Mouse (Mus musculus) layer of hippocampus, postnatal 10 days (tissue): Measurements from ENCODE around the gene Gpr107. TPM values are rescaled to one million over a fixed set of nuclear protein-coding genes. Genes with fewer than 3 reads are reported as not detected.
"Not testable (repeated sequence)": the region's sequence is repeated elsewhere in the genome, so short reads cannot be mapped to it uniquely, and the experiment has no call there.

Experiments used
- DNase-seq, 2 experiments: peaks; one replicate each; pipeline ENCODE4 v3.0.0; 2021; ENCODE audit warnings: low spot score in 2 of 2
- total RNA-seq, 2 experiments: library from RNA; stranded (reverse); gene quantifications; 2 replicates each; pipeline ENCODE4 v1.2.3; 2021

Gpr107 gene
- total RNA-seq, 2 experiments from 2014 or later: 50.7 to 54.5 TPM

- no peak for DNase-seq
Observed at GRCm38 (mm10) chr2:31150762-31151161, 1.4 kb upstream of the Gpr107 start.

GRCm38 (mm10) chr2:31156846-31157245, 4.7 kb downstream of the Gpr107 start:
- DNase-seq: no peak

GRCm38 (mm10) chr2:31160147-31160920, 8.2 kb downstream of the Gpr107 start:
- no peak for DNase-seq

GRCm38 (mm10) chr2:31161620-31162019, 9.5 kb downstream of the Gpr107 start:
- DNase-seq: no peak

DNA sequence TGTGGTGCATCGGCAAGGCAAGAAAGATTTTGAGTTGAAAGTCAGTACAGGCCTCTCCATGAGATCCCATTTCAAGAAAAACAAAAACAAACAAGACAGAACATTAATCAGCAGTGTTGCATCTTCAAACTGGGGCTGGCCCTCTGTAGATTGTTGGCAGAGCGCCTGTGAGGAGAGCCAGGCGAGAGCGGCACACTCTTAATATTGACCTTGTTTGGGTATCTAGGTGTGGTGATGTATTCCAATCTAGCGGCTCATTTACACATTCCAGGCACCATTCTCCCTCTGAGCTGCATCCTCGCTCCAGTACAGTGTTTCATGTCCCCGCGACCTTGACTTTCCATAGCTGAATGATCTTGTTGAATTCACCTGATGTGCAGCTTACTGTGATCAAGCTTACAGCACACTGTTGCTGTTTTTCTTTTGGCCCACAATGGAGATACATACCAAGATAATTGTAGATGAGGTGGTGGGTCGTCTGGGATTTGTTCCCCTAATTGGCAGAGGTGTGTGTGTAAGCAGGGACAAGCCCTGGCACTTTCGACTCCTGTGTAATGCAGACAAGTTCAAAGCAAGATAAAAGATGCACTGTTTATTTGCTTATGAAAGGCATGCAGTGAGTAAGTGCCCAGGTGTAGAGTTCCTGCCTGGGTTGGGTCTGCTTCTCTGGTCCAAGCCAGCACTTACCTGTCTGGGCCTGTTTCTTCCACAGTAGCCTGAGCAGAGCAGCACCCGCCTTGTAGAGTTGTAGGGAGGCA, 11.4 kb downstream of the Gpr107 start:
- no peak for DNase-seq

GRCm38 (mm10) chr2:31164841-31165455, 12.8 kb downstream of the Gpr107 start:
- DNase-seq: no peak

DNA sequence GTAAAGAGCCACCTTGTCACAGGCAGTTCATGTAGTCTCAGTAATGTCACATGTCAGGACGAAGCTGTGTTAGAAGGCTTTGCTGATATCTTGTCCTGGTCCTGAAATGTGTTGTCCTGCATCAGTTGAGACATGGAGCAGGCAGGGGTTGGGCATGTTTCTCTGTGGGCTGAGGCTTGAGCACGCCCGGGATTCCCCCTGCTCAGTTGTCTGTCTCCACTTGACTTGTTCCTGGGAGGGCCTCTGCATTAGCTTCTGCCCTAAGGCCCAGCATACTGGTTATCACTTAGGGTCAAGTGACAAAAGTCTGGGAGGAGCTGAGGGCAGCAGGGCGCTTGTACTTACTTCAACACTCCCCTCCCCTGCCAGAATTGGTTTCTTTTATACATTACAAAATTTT, 13.4 kb downstream of the Gpr107 start:
- DNase-seq: no peak

DNA sequence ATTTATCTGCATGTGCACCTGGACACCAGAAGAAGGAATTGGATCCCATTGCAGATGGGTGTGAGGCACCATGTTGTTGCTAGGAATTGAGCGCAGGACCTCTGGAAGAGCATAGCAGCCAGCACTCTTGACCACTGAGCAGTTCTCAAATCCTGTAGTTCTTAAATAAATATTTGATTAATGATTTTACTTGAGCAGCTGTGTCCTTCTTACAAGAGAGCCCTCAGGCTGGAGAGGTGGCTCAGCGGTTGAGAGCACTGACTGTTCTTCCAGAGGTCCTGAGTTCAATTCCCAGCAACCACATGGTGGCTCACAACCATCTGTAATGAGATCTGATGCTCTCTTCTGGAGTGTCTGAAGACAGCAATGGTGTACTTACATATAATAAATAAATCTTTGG, 15.5 kb downstream of the Gpr107 start:
- not testable (repeated sequence) for DNase-seq

DNA sequence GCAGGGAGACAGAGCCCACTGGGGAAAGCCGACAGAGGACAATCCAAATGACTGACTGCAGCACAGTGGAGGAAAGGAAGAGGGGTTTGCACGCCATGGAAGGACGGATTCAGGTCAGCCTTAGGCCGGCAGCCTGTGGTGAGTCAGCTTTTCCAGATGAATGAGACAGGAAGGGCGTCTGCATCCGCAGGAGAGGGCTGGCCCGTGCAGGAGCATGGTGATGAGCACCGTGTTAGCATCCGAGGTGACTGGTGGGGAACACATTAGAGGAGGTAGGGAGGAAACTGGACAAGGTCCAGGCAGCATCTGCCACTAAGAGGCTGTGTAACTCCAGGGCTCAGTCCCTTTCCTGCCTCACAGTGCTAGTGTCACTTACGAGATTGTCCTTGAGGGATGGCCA, 16.9 kb downstream of the Gpr107 start:
- DNase-seq: no peak

GRCm38 (mm10) chr2:31170164-31170563, 18.0 kb downstream of the Gpr107 start:
- no peak for DNase-seq

DNA sequence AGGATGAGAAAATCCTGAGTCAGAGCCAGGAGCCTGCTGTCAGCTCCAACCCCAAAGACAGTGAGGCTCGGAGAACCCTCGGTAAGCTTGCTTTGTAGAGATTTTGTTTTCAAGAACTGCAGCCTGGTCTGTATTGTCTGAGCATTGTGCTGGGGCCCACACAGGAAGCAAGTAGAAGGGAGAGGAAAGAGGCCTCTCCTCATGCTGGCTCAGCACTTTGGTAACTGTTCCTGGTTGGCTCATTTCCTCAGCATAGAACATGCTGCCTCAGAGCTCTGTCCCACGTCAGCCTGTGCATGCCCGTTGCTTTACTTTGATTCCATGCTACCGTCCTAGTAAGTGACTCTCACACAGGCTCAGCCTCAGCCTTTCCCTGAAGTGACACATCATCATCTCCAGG, 19.9 kb downstream of the Gpr107 start:
- no peak for DNase-seq

- DNase-seq: no peak
Observed at GRCm38 (mm10) chr2:31172536-31172935, 20.4 kb downstream of the Gpr107 start.

- no peak for DNase-seq
Observed at GRCm38 (mm10) chr2:31173290-31173689, 21.2 kb downstream of the Gpr107 start.

DNA sequence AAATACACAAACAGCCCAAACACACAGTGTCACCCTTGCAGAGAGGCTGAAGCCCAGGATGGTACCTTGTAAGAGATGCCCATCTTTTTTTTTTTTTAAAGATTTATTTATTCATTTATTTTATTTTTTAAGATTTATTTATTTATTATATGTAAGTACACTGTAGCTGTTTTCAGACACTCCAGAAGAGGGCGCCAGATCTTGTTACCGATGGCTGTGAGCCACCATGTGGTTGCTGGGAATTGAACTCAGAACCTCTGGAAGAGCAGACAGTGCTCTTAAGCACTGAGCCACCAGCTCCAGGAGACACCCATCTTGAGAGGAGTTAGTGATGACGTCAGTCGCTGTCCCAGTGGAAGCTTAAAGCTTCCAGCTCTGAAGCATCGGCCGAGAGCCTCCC, 26.5 kb downstream of the Gpr107 start:
- not testable (repeated sequence) for DNase-seq

- DNase-seq: no peak
Observed at GRCm38 (mm10) chr2:31179471-31179870, 27.4 kb downstream of the Gpr107 start.

GRCm38 (mm10) chr2:31180081-31180551, 28.0 kb downstream of the Gpr107 start:
- DNase-seq: no peak

- DNase-seq: no peak
Observed at GRCm38 (mm10) chr2:31182786-31183330, 30.7 kb downstream of the Gpr107 start.

- DNase-seq: no peak
Observed at GRCm38 (mm10) chr2:31183830-31184229, 31.7 kb downstream of the Gpr107 start.

GRCm38 (mm10) chr2:31188691-31189090, 36.6 kb downstream of the Gpr107 start:
- DNase-seq: no peak

GRCm38 (mm10) chr2:31189654-31190053, 37.5 kb downstream of the Gpr107 start:
- no peak for DNase-seq

DNA sequence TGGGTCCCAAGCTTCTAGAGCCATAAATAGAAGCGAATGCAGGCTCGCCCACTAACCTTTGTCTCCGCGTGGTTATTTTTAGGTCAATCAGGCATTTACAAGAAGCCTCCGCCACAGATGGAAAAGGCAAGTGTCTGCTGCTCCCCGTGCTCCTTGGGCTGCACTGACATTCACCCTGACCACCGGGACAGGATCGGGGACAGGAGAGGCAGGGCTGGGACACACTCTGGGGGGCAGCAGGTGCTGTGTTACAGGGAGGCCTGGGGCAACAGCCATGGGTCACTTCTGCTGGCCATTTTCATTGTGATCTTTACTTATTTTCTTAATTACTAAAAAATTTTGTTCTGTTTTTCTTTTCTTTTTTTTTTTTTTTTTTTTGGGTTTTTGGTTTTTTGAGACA, 39.6 kb downstream of the Gpr107 start:
- no peak for DNase-seq
